Comparison of ENCODE assay signal across 8 mouse cellular contexts in the genomic region with DNA sequence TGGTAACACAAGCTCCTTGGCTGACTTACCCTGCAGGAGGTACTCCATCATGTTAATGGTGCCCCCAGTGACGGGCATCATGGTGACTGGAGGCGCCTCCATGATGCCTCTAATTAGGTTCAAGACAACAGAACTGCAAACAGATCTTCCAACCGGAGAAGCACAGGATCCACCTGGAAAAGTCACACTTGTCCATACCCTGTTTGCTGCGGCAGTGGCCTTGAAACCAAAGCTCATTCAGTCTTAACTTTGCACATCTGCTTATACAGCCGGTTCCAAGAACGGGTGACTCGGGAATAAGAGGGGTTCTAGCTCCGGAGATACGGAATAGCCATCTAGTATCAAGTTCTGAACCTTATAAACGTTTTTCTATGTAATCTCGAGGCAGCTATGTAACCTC. TPM values are rescaled to one million over a fixed set of nuclear protein-coding genes. Genes with fewer than 3 reads are reported as not detected.
DNase-seq lines count a peak whose midpoint lies in the region; ATAC-seq and TF ChIP-seq lines count a peak whose summit lies in the region.

No protein-coding gene starts in this region.

- H3K27ac ChIP-seq in heart, embryonic 14.5 days (replicated peaks in 1 of 2; ENCODE audit: control insufficient read depth in 1 of 2, insufficient read depth in 1 of 2, low read depth in 2 of 2, low read length in 2 of 2), result no peak overlapping the region
- H3K27ac ChIP-seq in forebrain, embryonic 11.5 days (ENCODE audit: low read depth, low read length), result no peak overlapping the region
- H3K27ac ChIP-seq in liver, embryonic 15.5 days (replicated peaks), result peak overlapping the region; percentile 79

- H3K36me3 ChIP-seq in heart, embryonic 14.5 days (ENCODE audit: control insufficient read depth, insufficient read depth, low read length), result peaks cover 43% of the 10 kb centered on the region
- peaks cover 44% of the 10 kb centered on the region for H3K36me3 ChIP-seq in E14TG2a.4 (ENCODE audit: insufficient read depth, low read length)
- peaks cover 4% of the 10 kb centered on the region for H3K36me3 ChIP-seq in forebrain, embryonic 11.5 days (ENCODE audit: control insufficient read depth, insufficient read depth, low read length)
- peaks cover 42% of the 10 kb centered on the region for H3K36me3 ChIP-seq in liver, embryonic 15.5 days (replicated peaks)

- no peak for TF ChIP-seq CTCF in E14TG2a.4 (conservative IDR thresholded peaks at IDR 0.05; ENCODE audit: low read length)

- H3K9ac ChIP-seq in heart, embryonic 14.5 days (ENCODE audit: low read length), result peak overlapping the region; percentile 91
- peak overlapping the region; percentile 80 for H3K9ac ChIP-seq in forebrain, embryonic 11.5 days (ENCODE audit: low read length)
- peak overlapping the region; percentile 70 for H3K9ac ChIP-seq in liver, embryonic 15.5 days

- H3K9me3 ChIP-seq in heart, embryonic 14.5 days (ENCODE audit: control insufficient read depth, low read length), result no peaks in the 10 kb centered on the region
- H3K9me3 ChIP-seq in E14TG2a.4 (ENCODE audit: low read length), result no peaks in the 10 kb centered on the region
- no peaks in the 10 kb centered on the region for H3K9me3 ChIP-seq in forebrain, embryonic 11.5 days (ENCODE audit: control insufficient read depth, low read length)
- H3K9me3 ChIP-seq in liver, embryonic 15.5 days (replicated peaks), result no peaks in the 10 kb centered on the region

- no peak for ATAC-seq in heart, embryonic 14.5 days (ENCODE audit: insufficient number of reproducible peaks, insufficient read depth, low FRiP score, low read depth)
- ATAC-seq in forebrain, embryonic 11.5 days (replicated peaks; ENCODE audit: low FRiP score), result no peak
- ATAC-seq in liver, embryonic 15.5 days (ENCODE audit: insufficient read depth), result no peak

- 8% methylated on average over 11 of the region's 11 CpGs for WGBS in heart, embryonic 14.5 days
- 12% methylated on average over 11 of the region's 11 CpGs for WGBS in forebrain, embryonic 11.5 days
- 7% methylated on average over 11 of the region's 11 CpGs for WGBS in liver, embryonic 15.5 days (ENCODE audit: insufficient replicate concordance)

- no peak for DNase-seq in heart, postnatal 4 days
- no peak for DNase-seq in forebrain, embryonic 11.5 days (ENCODE audit: low spot score)
- DNase-seq in ovary, postnatal 14 days (ENCODE audit: low spot score), result no peak
- no peak for DNase-seq in cerebellum, adult 11-12 months
- DNase-seq in adrenal gland, postnatal 36 days, result no peak

- peak overlapping the region; percentile 89 to 94 for H3K4me3 ChIP-seq in heart, embryonic 14.5 days (ENCODE audit: control insufficient read depth in 1 of 2, insufficient read depth in 1 of 2, low read depth in 1 of 2, low read length in 2 of 2)
- H3K4me3 ChIP-seq in E14TG2a.4 (replicated peaks; ENCODE audit: low read length), result peak overlapping the region; percentile 93
- H3K4me3 ChIP-seq in forebrain, embryonic 11.5 days (ENCODE audit: low read depth, low read length), result peak overlapping the region; percentile 91
- H3K4me3 ChIP-seq in liver, embryonic 15.5 days (replicated peaks), result peak overlapping the region; percentile 78

- peak overlapping the region; percentile 92 for H3K4me2 ChIP-seq in heart, embryonic 14.5 days (ENCODE audit: low read length)
- peak overlapping the region; percentile 83 for H3K4me2 ChIP-seq in forebrain, embryonic 11.5 days (ENCODE audit: low read depth, low read length, severe bottlenecking)
- H3K4me2 ChIP-seq in liver, embryonic 15.5 days, result peak overlapping the region; percentile 84

- no peaks in the 10 kb centered on the region for H3K27me3 ChIP-seq in heart, embryonic 14.5 days (ENCODE audit: control insufficient read depth, insufficient read depth, low read length)
- no peaks in the 10 kb centered on the region for H3K27me3 ChIP-seq in E14TG2a.4 (ENCODE audit: insufficient read depth, low read length)
- H3K27me3 ChIP-seq in forebrain, embryonic 11.5 days (ENCODE audit: control insufficient read depth, insufficient read depth, low read length), result no peaks in the 10 kb centered on the region
- no peaks in the 10 kb centered on the region for H3K27me3 ChIP-seq in liver, embryonic 15.5 days

- peaks cover 4 to 12% of the 10 kb centered on the region in 2 experiments for H3K4me1 ChIP-seq in heart, embryonic 14.5 days (ENCODE audit: control insufficient read depth in 2 of 2, insufficient read depth in 2 of 2, low read length in 2 of 2)
- H3K4me1 ChIP-seq in E14TG2a.4 (replicated peaks; ENCODE audit: low read depth, low read length), result peaks cover 61% of the 10 kb centered on the region
- 0 out of 2 replicates have a peak, but pooled peaks cover 2% of the 10 kb centered on the region for H3K4me1 ChIP-seq in forebrain, embryonic 11.5 days (replicated peaks; ENCODE audit: control insufficient read depth, insufficient read depth, low read length)
- peaks cover 29% of the 10 kb centered on the region for H3K4me1 ChIP-seq in liver, embryonic 15.5 days (replicated peaks)

RNA-seq across cellular contexts. Expression of a gene that starts 0.9 kb away (rescaled TPM):
- 12.1 and 13.0 TPM in 2 replicates for polyA plus RNA-seq in heart, embryonic 14.5 days (2014; fragmentation: Nextera tagmentation; extraction: Ambion mirVana)
- total RNA-seq in heart, postnatal 4 days (2021), result 10 to 100 TPM; 10.3 to 11.0 TPM
- polyA plus RNA-seq in forebrain, embryonic 11.5 days (2014; fragmentation: Nextera tagmentation; extraction: Ambion mirVana), result 27.2 and 31.8 TPM in 2 replicates
- 10.7 and 11.2 TPM in 2 replicates for polyA plus RNA-seq in liver, embryonic 15.5 days (2015; fragmentation: Nextera tagmentation; extraction: Ambion mirVana)
- total RNA-seq in adrenal gland, postnatal 36 days (2021), result 1 to 10 TPM; 7.9 to 8.6 TPM

RNA-seq across cellular contexts. Expression of a gene that starts 40.5 kb away (rescaled TPM):
- polyA plus RNA-seq in heart, embryonic 14.5 days (2014; fragmentation: Nextera tagmentation; extraction: Ambion mirVana), result 19.3 and 20.2 TPM in 2 replicates
- 10 to 100 TPM; 30.2 to 37.6 TPM for total RNA-seq in heart, postnatal 4 days (2021)
- 29.3 and 30.5 TPM in 2 replicates for polyA plus RNA-seq in forebrain, embryonic 11.5 days (2014; fragmentation: Nextera tagmentation; extraction: Ambion mirVana)
- polyA plus RNA-seq in liver, embryonic 15.5 days (2015; fragmentation: Nextera tagmentation; extraction: Ambion mirVana), result 8.0 and 8.6 TPM in 2 replicates
- total RNA-seq in adrenal gland, postnatal 36 days (2021), result 10 to 100 TPM; 57.8 to 58.4 TPM

RNA-seq across cellular contexts. Expression of a gene that starts 47.5 kb away (rescaled TPM):
- polyA plus RNA-seq in heart, embryonic 14.5 days (2014; fragmentation: Nextera tagmentation; extraction: Ambion mirVana), result 3.8 and 4.4 TPM in 2 replicates
- 1 to 10 TPM; 3.9 to 4.2 TPM for total RNA-seq in heart, postnatal 4 days (2021)
- 9.4 and 9.5 TPM in 2 replicates for polyA plus RNA-seq in forebrain, embryonic 11.5 days (2014; fragmentation: Nextera tagmentation; extraction: Ambion mirVana)
- 7.4 and 7.8 TPM in 2 replicates for polyA plus RNA-seq in liver, embryonic 15.5 days (2015; fragmentation: Nextera tagmentation; extraction: Ambion mirVana)
- 10 to 100 TPM; 12.9 to 24.8 TPM for total RNA-seq in adrenal gland, postnatal 36 days (2021)
